Mouse (Mus musculus): ENCODE results near the gene Foxp1. TPM values are rescaled to one million over a fixed set of nuclear protein-coding genes. Genes with fewer than 3 reads are reported as not detected.

Gene Foxp1
- polyA plus RNA-seq, 1 experiment: 17.7 TPM

GRCm38 (mm10) chr6:99188366-99189216, 333.9 kb downstream of the Foxp1 start:
- Histone ChIP-seq H3K4me2 (ENCODE audit: low read depth) (no peak overlapping the region), H3K36me3 (ENCODE audit: control insufficient read depth, insufficient read depth) (no peaks in the 10 kb centered on the region), H3K79me2 (ENCODE audit: control insufficient read depth, insufficient read depth) (no peaks in the 10 kb centered on the region), H3K27me3 (ENCODE audit: control insufficient read depth, insufficient read depth, insufficient read length) (no peaks in the 10 kb centered on the region), H3K4me3 (no peak overlapping the region), H3ac (ENCODE audit: control insufficient read depth, insufficient read length) (no peak overlapping the region)
- TF ChIP-seq E2F4 (IDR thresholded peaks at IDR 0.05; ENCODE audit: insufficient read depth) (no peak), TCF12 (IDR thresholded peaks at IDR 0.05; ENCODE audit: insufficient read depth, poor library complexity, severe bottlenecking) (no peak), CEBPB (IDR thresholded peaks at IDR 0.05; ENCODE audit: insufficient read depth, poor library complexity, severe bottlenecking) (peak; percentile 56; the same call in 1 of the 2 replicates), POLR2A (IDR thresholded peaks at IDR 0.05; ENCODE audit: insufficient read length, low read depth) (no peak), MYOD1 (IDR thresholded peaks at IDR 0.05; ENCODE audit: control insufficient read depth in 1 of 3, insufficient read length in 2 of 3, low read depth in 2 of 3) (peak in 1 of 3 experiments; percentile 38), SRF (IDR thresholded peaks at IDR 0.05; ENCODE audit: control insufficient read depth, insufficient read length, low read depth) (no peak), MAX (IDR thresholded peaks at IDR 0.05; ENCODE audit: low read depth) (no peak), MYOG (IDR thresholded peaks at IDR 0.05; ENCODE audit: control insufficient read depth in 1 of 3, insufficient read depth in 1 of 3, insufficient read length in 2 of 3, low read depth in 2 of 3) (no peak), POLR2AphosphoS2 (IDR thresholded peaks at IDR 0.05; ENCODE audit: insufficient read length, low read depth) (no peak), TCF3 (IDR thresholded peaks at IDR 0.05; ENCODE audit: insufficient read length, low read depth) (no peak), USF1 (IDR thresholded peaks at IDR 0.05; ENCODE audit: low read depth) (no peak), REST (IDR thresholded peaks at IDR 0.05; ENCODE audit: insufficient read depth, insufficient read length) (no peak)

- Histone ChIP-seq H3K79me2 (ENCODE audit: control insufficient read depth, insufficient read depth) (no peaks in the 10 kb centered on the region), H3K4me3 (no peak overlapping the region), H3K4me2 (ENCODE audit: low read depth) (no peak overlapping the region), H3K27me3 (ENCODE audit: control insufficient read depth, insufficient read depth, insufficient read length) (no peaks in the 10 kb centered on the region), H3ac (ENCODE audit: control insufficient read depth, insufficient read length) (no peak overlapping the region), H3K36me3 (ENCODE audit: control insufficient read depth, insufficient read depth) (no peaks in the 10 kb centered on the region)
- TF ChIP-seq CEBPB (IDR thresholded peaks at IDR 0.05; ENCODE audit: insufficient read depth, poor library complexity, severe bottlenecking): no peak
- TF ChIP-seq POLR2AphosphoS2 (IDR thresholded peaks at IDR 0.05; ENCODE audit: insufficient read length, low read depth): no peak
- TF ChIP-seq SRF (IDR thresholded peaks at IDR 0.05; ENCODE audit: control insufficient read depth, insufficient read length, low read depth): no peak
- TF ChIP-seq POLR2A (IDR thresholded peaks at IDR 0.05; ENCODE audit: insufficient read length, low read depth): no peak
- TF ChIP-seq REST (IDR thresholded peaks at IDR 0.05; ENCODE audit: insufficient read depth, insufficient read length): no peak
- no peak for TF ChIP-seq MYOD1 (IDR thresholded peaks at IDR 0.05; ENCODE audit: control insufficient read depth in 1 of 3, insufficient read length in 2 of 3, low read depth in 2 of 3)
These were observed 334.6 kb downstream of the Foxp1 start for GRCm38 (mm10) chr6:99187914-99188313.

DNA sequence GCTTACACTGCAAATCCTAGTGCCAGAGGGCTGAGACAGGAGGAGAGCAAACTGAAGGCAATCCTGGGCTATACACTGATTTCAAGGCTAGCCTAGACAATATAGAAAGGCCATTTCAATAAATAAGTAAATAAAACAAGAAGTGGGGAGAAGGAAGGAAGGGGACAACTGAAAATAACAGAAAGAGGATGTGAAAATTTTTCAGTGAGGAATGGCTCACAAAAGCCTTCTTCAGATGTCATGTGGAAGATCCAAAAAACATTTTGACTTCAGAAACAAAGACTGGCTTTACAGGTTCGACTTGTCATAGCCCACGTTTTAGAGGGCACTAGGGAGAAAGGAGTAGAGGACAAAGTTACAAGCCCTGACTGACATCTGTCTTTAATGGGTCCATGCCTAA, 335.1 kb downstream of the Foxp1 start:
- H3K36me3 ChIP-seq (ENCODE audit: control insufficient read depth, insufficient read depth): no peaks in the 10 kb centered on the region
- H3K79me2 ChIP-seq (ENCODE audit: control insufficient read depth, insufficient read depth): no peaks in the 10 kb centered on the region
- TF ChIP-seq MYOD1 (IDR thresholded peaks at IDR 0.05; ENCODE audit: control insufficient read depth in 1 of 3, insufficient read length in 2 of 3, low read depth in 2 of 3): no peak
- no peak for TF ChIP-seq POLR2AphosphoS2 (IDR thresholded peaks at IDR 0.05; ENCODE audit: insufficient read length, low read depth)
- no peak for TF ChIP-seq POLR2A (IDR thresholded peaks at IDR 0.05; ENCODE audit: insufficient read length, low read depth)
- no peak for TF ChIP-seq TCF12 (IDR thresholded peaks at IDR 0.05; ENCODE audit: insufficient read depth, poor library complexity, severe bottlenecking)
- no peak for TF ChIP-seq REST (IDR thresholded peaks at IDR 0.05; ENCODE audit: insufficient read depth, insufficient read length)
- no peak overlapping the region for H3ac ChIP-seq (ENCODE audit: control insufficient read depth, insufficient read length)
- no peak overlapping the region for H3K4me3 ChIP-seq
- H3K4me2 ChIP-seq (ENCODE audit: low read depth): no peak overlapping the region
- H3K27me3 ChIP-seq (ENCODE audit: control insufficient read depth, insufficient read depth, insufficient read length): no peaks in the 10 kb centered on the region

GRCm38 (mm10) chr6:99186569-99186968, 336.0 kb downstream of the Foxp1 start:
- Histone ChIP-seq H3K79me2 (ENCODE audit: control insufficient read depth, insufficient read depth) (no peaks in the 10 kb centered on the region), H3ac (ENCODE audit: control insufficient read depth, insufficient read length) (no peak overlapping the region)
- TF ChIP-seq TCF12 (IDR thresholded peaks at IDR 0.05; ENCODE audit: insufficient read depth, poor library complexity, severe bottlenecking): no peak
- no peak for TF ChIP-seq POLR2A (IDR thresholded peaks at IDR 0.05; ENCODE audit: insufficient read length, low read depth)
- no peak for TF ChIP-seq REST (IDR thresholded peaks at IDR 0.05; ENCODE audit: insufficient read depth, insufficient read length)
- TF ChIP-seq MYOD1 (IDR thresholded peaks at IDR 0.05; ENCODE audit: control insufficient read depth in 1 of 3, insufficient read length in 2 of 3, low read depth in 2 of 3): no peak
- no peak for TF ChIP-seq E2F4 (IDR thresholded peaks at IDR 0.05; ENCODE audit: insufficient read depth)
- TF ChIP-seq MYOG (IDR thresholded peaks at IDR 0.05; ENCODE audit: control insufficient read depth in 1 of 3, insufficient read depth in 1 of 3, insufficient read length in 2 of 3, low read depth in 2 of 3): no peak
- no peak for TF ChIP-seq MAX (IDR thresholded peaks at IDR 0.05; ENCODE audit: low read depth)
- no peak for TF ChIP-seq USF1 (IDR thresholded peaks at IDR 0.05; ENCODE audit: low read depth)

DNA sequence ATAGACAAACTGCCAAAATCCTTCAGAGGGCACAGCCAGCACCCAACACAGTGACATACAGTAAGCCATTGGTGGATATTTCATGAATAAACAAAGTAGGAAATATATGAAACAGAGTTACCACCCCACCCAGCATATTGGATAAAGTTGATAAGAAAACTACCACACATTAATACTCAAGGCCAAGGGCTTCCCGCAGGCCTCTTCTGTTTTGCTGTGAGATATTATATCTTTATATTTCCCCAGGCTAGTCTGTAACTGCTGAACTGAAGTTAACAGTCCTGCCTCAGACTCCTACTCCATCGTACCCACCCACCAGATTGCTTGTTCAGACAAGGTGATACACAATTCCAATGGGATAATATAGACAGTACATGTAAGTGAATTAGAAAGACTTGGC, 336.7 kb downstream of the Foxp1 start:
- no peak overlapping the region for H3K4me2 ChIP-seq (ENCODE audit: low read depth)
- H3K36me3 ChIP-seq (ENCODE audit: control insufficient read depth, insufficient read depth): no peaks in the 10 kb centered on the region
- no peak for TF ChIP-seq REST (IDR thresholded peaks at IDR 0.05; ENCODE audit: insufficient read depth, insufficient read length)
- no peak for TF ChIP-seq CEBPB (IDR thresholded peaks at IDR 0.05; ENCODE audit: insufficient read depth, poor library complexity, severe bottlenecking)
- TF ChIP-seq TCF3 (IDR thresholded peaks at IDR 0.05; ENCODE audit: insufficient read length, low read depth): no peak
- TF ChIP-seq POLR2AphosphoS2 (IDR thresholded peaks at IDR 0.05; ENCODE audit: insufficient read length, low read depth): no peak
- TF ChIP-seq SRF (IDR thresholded peaks at IDR 0.05; ENCODE audit: control insufficient read depth, insufficient read length, low read depth): no peak
- TF ChIP-seq TCF12 (IDR thresholded peaks at IDR 0.05; ENCODE audit: insufficient read depth, poor library complexity, severe bottlenecking): no peak
- no peak for TF ChIP-seq MYOG (IDR thresholded peaks at IDR 0.05; ENCODE audit: control insufficient read depth in 1 of 3, insufficient read depth in 1 of 3, insufficient read length in 2 of 3, low read depth in 2 of 3)
- TF ChIP-seq MYOD1 (IDR thresholded peaks at IDR 0.05; ENCODE audit: control insufficient read depth in 1 of 3, insufficient read length in 2 of 3, low read depth in 2 of 3): no peak
- TF ChIP-seq MAX (IDR thresholded peaks at IDR 0.05; ENCODE audit: low read depth): no peak
- no peak for TF ChIP-seq POLR2A (IDR thresholded peaks at IDR 0.05; ENCODE audit: insufficient read length, low read depth)
- no peak for TF ChIP-seq USF1 (IDR thresholded peaks at IDR 0.05; ENCODE audit: low read depth)
- no peak for TF ChIP-seq E2F4 (IDR thresholded peaks at IDR 0.05; ENCODE audit: insufficient read depth)
- H3K27me3 ChIP-seq (ENCODE audit: control insufficient read depth, insufficient read depth, insufficient read length): no peaks in the 10 kb centered on the region
- no peaks in the 10 kb centered on the region for H3K79me2 ChIP-seq (ENCODE audit: control insufficient read depth, insufficient read depth)
- no peak overlapping the region for H3ac ChIP-seq (ENCODE audit: control insufficient read depth, insufficient read length)
- no peak overlapping the region for H3K4me3 ChIP-seq

More at GRCm38 (mm10) chr6:99186569-99186968, 336.0 kb downstream of the Foxp1 start:
- Histone ChIP-seq H3K4me3 (no peak overlapping the region), H3K4me2 (ENCODE audit: low read depth) (no peak overlapping the region), H3K27me3 (ENCODE audit: control insufficient read depth, insufficient read depth, insufficient read length) (no peaks in the 10 kb centered on the region), H3K36me3 (ENCODE audit: control insufficient read depth, insufficient read depth) (no peaks in the 10 kb centered on the region)
